Mouse (Mus musculus) ES-Bruce4 (cell line): ENCODE data around the gene Hapln2. TPM values are rescaled to one million over a fixed set of nuclear protein-coding genes. Genes with fewer than 3 reads are reported as not detected.

Source experiments
- H3K27ac ChIP-seq: 2 replicates; pipeline ENCODE4 v1.5.1; 2012; ENCODE audit warnings: low read length, inconsistent platforms; ENCODE audit not compliant: insufficient read depth
- H3K27me3 ChIP-seq: 2 replicates; pipeline ENCODE4 v1.6.1; 2012; ENCODE audit warnings: mild to moderate bottlenecking, low read length, inconsistent platforms; ENCODE audit not compliant: control insufficient read depth, poor library complexity, insufficient read depth, severe bottlenecking
- H3K36me3 ChIP-seq: 2 replicates; pipeline ENCODE4 v1.6.1; 2012; ENCODE audit warnings: inconsistent platforms, mild to moderate bottlenecking, low read length, moderate library complexity; ENCODE audit not compliant: control insufficient read depth, poor library complexity, insufficient read depth, severe bottlenecking
- H3K4me1 ChIP-seq: one replicate; pipeline ENCODE4 v1.8.1; 2011; ENCODE audit warnings: low read length; ENCODE audit not compliant: control insufficient read depth, insufficient read depth
- H3K4me3 ChIP-seq: 2 replicates; pipeline ENCODE4 v1.5.1; 2011; ENCODE audit warnings: low read depth, mild to moderate bottlenecking, low read length
- H3K9ac ChIP-seq: 2 replicates; pipeline ENCODE4 v1.6.1; 2012; ENCODE audit warnings: low read depth, mild to moderate bottlenecking, inconsistent platforms; ENCODE audit not compliant: poor library complexity, severe bottlenecking
- H3K9me3 ChIP-seq: replicated peaks from 2 replicates; pipeline ENCODE4 v1.6.1; 2012; ENCODE audit warnings: mild to moderate bottlenecking, low read length, inconsistent platforms; ENCODE audit not compliant: control insufficient read depth, poor library complexity, insufficient read depth, severe bottlenecking
- CTCF ChIP-seq: IDR thresholded peaks from one replicate; pipeline ENCODE4 v1.8.1; 2011; ENCODE audit warnings: low read depth, low read length
- EP300 ChIP-seq: IDR thresholded peaks from 2 replicates; pipeline ENCODE4 v1.6.1; 2011; ENCODE audit warnings: low read depth, low read length; ENCODE audit not compliant: insufficient read depth
- POLR2A ChIP-seq: IDR thresholded peaks from one replicate; pipeline ENCODE4 v1.8.1; 2011; ENCODE audit warnings: low read length; ENCODE audit not compliant: insufficient read depth
- polyA plus RNA-seq: library from polyadenylated mRNA; stranded (reverse); fragments of >200 nt; gene quantifications from 2 replicates; pipeline ENCODE4 v1.2.4, GENCODE M21; 2011; ENCODE audit warnings: low read depth; ENCODE audit not compliant: missing spikeins, insufficient read depth, insufficient read length

Gene Hapln2
- polyA plus RNA-seq, 1 experiment: not detected

DNA sequence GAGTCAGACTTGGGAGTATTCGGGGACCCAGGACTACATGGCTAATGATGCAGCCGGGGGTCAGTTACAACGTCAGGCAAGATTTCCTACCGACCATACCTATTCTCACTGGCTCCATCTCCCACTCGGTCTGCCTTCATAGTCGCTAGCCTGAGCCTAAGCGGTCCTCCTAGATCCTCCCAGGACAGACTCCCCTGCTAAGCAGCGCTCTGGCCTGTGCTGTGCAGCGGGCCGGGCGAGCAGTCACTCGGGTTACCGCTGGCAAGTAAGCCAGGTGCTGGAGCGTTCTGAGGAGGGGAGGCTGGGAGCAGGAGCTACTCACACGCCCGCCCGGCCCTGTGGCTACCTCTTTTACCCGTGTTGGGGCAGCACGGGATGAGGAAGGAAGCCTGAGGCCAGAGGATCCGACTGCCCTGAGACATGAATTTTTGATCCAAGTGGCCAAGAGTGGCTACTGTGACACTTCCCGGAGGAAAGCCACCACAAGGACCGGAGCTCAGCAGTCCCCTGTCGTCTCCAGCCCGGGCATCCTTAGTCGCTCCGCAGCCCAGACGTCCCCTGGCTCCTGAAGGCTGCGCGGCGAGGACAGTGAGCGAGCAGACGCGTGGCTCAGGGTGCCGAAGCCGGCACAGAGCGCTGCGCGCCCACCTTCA is 28.0 kb downstream of the Hapln2 start:
- Histone ChIP-seq H3K9me3 (no peaks in the 10 kb centered on the region), H3K27me3 (peaks cover 16% of the 10 kb centered on the region), H3K27ac (no peak overlapping the region), H3K4me3 (peak overlapping the region; percentile 64), H3K4me1 (peaks cover 1% of the 10 kb centered on the region), H3K9ac (peak overlapping the region; percentile 53), H3K36me3 (no peaks in the 10 kb centered on the region)
- no peak for TF ChIP-seq EP300
- no peak for TF ChIP-seq CTCF
- no peak for TF ChIP-seq POLR2A

DNA sequence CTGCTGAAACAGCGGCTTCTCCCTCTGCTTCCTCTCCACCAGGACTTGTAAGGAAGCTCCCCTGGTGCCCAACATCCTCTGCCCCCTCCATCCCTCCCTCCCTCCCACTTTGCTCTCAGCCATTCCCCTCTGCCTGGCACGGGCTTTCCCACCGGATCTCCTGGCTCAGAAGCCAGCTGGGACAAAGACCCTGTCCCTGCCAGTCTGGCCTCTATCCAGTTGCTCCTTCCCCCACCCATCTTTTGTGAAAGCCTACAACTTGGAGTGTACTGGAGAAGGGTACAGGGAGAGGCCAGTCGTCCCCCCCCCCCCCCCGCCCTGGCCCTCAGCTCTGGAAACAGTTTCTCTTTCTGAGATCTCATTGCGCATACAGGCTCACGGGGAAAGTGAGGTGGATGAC is 28.6 kb downstream of the Hapln2 start:
- Histone ChIP-seq H3K4me1 (peaks cover 1% of the 10 kb centered on the region), H3K36me3 (no peaks in the 10 kb centered on the region), H3K27ac (no peak overlapping the region), H3K27me3 (peaks cover 16% of the 10 kb centered on the region), H3K9me3 (no peaks in the 10 kb centered on the region), H3K9ac (no peak overlapping the region), H3K4me3 (no peak overlapping the region)
- TF ChIP-seq EP300 (no peak), POLR2A (no peak), CTCF (no peak)

DNA sequence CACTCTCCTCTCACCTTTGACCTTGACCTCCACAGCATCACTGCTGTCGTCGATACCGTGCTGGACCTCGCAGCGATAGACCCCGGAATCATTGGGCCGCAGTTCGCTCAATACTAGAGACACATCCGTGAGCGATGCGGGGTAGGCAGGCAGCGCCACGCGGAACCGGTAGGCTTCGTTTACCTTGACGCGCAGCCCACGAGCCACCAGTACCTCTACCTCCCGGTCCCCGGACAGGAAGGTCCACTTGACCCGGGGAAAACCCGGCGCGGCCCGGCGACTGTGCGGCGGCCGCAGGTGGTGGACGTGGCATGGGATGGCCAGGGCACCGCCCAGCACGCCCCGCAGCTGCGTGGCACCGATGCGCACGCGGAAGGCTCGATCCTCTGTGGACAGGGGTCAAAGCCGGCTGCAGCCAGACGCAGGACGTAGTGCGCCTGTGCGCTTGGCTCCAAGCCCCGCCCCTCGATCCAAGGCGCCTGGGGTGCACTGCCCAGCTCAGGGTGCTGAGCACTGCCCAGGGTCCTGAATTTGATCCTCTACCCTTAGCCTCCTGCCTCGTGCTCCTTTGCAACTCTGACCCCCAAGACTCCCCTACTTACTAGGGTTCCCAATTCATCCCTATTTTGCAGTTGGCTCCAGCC is 30.3 kb downstream of the Hapln2 start:
- no peaks in the 10 kb centered on the region for H3K9me3 ChIP-seq
- TF ChIP-seq POLR2A (no peak), CTCF (no peak), EP300 (0 out of 2 replicates have a peak, but pooled peaks have one; percentile 4)
- H3K4me1 ChIP-seq: peaks cover 1% of the 10 kb centered on the region
- no peaks in the 10 kb centered on the region for H3K36me3 ChIP-seq
- no peak overlapping the region for H3K9ac ChIP-seq
- peak overlapping the region; percentile 61 for H3K4me3 ChIP-seq
- no peak overlapping the region for H3K27ac ChIP-seq
- H3K27me3 ChIP-seq: peaks cover 16% of the 10 kb centered on the region

DNA sequence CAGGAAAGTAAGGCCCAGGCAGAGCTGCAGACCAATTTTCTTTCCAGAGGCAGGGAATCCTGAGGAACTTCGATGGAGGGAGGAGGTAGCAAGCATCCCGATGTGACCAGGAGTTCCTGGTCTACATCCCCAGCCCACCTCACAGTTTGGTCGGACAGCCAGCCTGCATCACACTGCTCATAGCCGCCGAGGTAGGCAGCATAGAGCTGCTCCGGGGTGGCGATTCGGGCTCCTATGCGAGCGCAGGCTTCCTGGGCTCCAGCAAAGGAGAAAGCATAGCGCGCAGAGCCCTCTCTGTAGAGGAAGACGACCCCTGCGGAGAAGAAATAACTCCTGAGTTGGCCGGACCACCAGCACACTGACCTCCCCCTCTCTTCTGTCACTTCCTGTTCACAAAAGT is 31.0 kb downstream of the Hapln2 start:
- Histone ChIP-seq H3K4me3 (no peak overlapping the region; the same call in 1 of the 2 replicates), H3K9me3 (no peaks in the 10 kb centered on the region)
- no peak for TF ChIP-seq EP300
- no peak for TF ChIP-seq POLR2A
- TF ChIP-seq CTCF: no peak

DNA sequence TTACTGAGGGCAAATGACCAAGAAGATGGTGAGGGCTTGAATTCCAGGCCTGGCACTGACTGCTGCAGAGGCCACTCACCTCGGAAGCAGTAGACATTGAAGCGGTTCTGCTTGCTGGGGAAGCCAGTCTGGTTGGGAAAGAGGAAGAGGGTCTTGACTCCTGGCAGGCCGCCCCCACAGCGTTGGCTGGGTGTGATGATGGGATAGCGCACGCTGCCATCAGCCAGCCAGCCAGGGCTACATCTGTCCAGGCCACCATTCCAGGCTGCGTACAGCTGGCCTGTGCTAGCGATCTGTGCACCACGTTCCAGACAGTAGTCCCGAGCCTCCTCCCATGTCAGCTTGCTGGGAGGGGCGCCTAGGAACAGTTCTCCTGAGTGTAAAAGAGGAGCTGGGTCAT is 32.1 kb downstream of the Hapln2 start:
- TF ChIP-seq POLR2A: no peak
- H3K4me1 ChIP-seq: peaks cover 1% of the 10 kb centered on the region

More for the DNA sequence above, 31.0 kb downstream of the Hapln2 start:
- Histone ChIP-seq H3K4me1 (peaks cover 1% of the 10 kb centered on the region), H3K9ac (no peak overlapping the region), H3K27ac (no peak overlapping the region), H3K36me3 (no peaks in the 10 kb centered on the region), H3K27me3 (peaks cover 16% of the 10 kb centered on the region)

DNA sequence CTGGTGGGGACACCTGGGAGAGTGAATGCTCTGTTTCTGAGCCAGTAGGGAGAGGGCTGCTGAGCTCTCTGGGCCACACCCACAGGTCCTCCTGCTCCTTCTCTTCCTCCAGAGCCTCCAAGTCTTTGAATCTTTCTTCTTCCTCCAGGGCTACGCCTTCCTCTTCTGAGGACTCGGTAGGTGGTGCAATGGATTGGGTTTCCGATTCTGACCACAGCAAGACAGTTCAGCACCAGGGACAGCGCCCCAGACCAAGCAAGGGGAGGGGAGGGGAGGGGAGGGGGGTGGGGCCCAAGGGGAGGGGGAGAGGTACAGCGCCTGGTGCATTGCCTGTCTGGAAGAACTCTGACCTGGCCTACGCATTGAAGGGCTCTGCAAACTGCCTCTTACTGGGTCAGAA is 33.9 kb downstream of the Hapln2 start:
- Histone ChIP-seq H3K9me3 (no peaks in the 10 kb centered on the region), H3K36me3 (no peaks in the 10 kb centered on the region), H3K27ac (no peak overlapping the region), H3K9ac (no peak overlapping the region), H3K4me3 (no peak overlapping the region), H3K27me3 (no peaks in the 10 kb centered on the region), H3K4me1 (peaks cover 2% of the 10 kb centered on the region)
- TF ChIP-seq EP300: no peak
- TF ChIP-seq CTCF: no peak
- TF ChIP-seq POLR2A: no peak

More for the DNA sequence above, 32.1 kb downstream of the Hapln2 start:
- H3K27ac ChIP-seq: no peak overlapping the region
- no peak overlapping the region for H3K9ac ChIP-seq
- no peak overlapping the region for H3K4me3 ChIP-seq
- peaks cover 16% of the 10 kb centered on the region for H3K27me3 ChIP-seq
- H3K36me3 ChIP-seq: no peaks in the 10 kb centered on the region
- H3K9me3 ChIP-seq: no peaks in the 10 kb centered on the region
